Mouse (Mus musculus) 3T3-L1 (cell line): ENCODE measurements at regions not wholly inside any gene's neighbourhood (a gene's known extent, or its start where the extent isn't known, plus 50 kb on each side); places are given as distances from the start of the nearest gene placed in this dataset.

ENCODE experiments used
- DNase-seq: peaks from one replicate; pipeline ENCODE4 v3.0.0-alpha.2; 2015; ENCODE audit warnings: low read depth, low spot score

- peak; percentile 45 for DNase-seq
Observed at GRCm38 (mm10) chr5:106191141-106191540, 266.8 kb downstream of the Barhl2 start.

GRCm38 (mm10) chr5:106181726-106182125, 276.2 kb downstream of the Barhl2 start:
- DNase-seq: no peak

GRCm38 (mm10) chr5:106172162-106172561, 285.8 kb downstream of the Barhl2 start:
- no peak for DNase-seq

- DNase-seq: no peak
Observed at GRCm38 (mm10) chr5:106170405-106170804, 287.6 kb downstream of the Barhl2 start.

- no peak for DNase-seq
Observed at GRCm38 (mm10) chr5:106167556-106167955, 290.4 kb downstream of the Barhl2 start.

- DNase-seq: no peak
Observed at GRCm38 (mm10) chr5:106166266-106166665, 289.9 kb downstream of the Zfp326 start.

GRCm38 (mm10) chr5:106164190-106164589, 287.8 kb downstream of the Zfp326 start:
- DNase-seq: no peak

GRCm38 (mm10) chr5:106162981-106163653, 286.8 kb downstream of the Zfp326 start:
- no peak for DNase-seq

GRCm38 (mm10) chr5:106139109-106139508, 262.7 kb downstream of the Zfp326 start:
- no peak for DNase-seq

GRCm38 (mm10) chr5:106122928-106123327, 246.6 kb downstream of the Zfp326 start:
- DNase-seq: no peak

GRCm38 (mm10) chr5:106119584-106119983, 243.2 kb downstream of the Zfp326 start:
- no peak for DNase-seq

- DNase-seq: no peak
Observed at GRCm38 (mm10) chr5:106113186-106113585, 236.8 kb downstream of the Zfp326 start.

- no peak for DNase-seq
Observed at GRCm38 (mm10) chr5:106108474-106108971, 232.2 kb downstream of the Zfp326 start.

- DNase-seq: no peak
Observed at GRCm38 (mm10) chr5:106102255-106102654, 225.9 kb downstream of the Zfp326 start.

GRCm38 (mm10) chr5:106098887-106099286, 222.5 kb downstream of the Zfp326 start:
- DNase-seq: no peak

GRCm38 (mm10) chr5:106089332-106089731, 213.0 kb downstream of the Zfp326 start:
- DNase-seq: no peak

GRCm38 (mm10) chr5:106088478-106089185, 212.3 kb downstream of the Zfp326 start:
- DNase-seq: peak; percentile 5

GRCm38 (mm10) chr5:106083786-106084185, 207.4 kb downstream of the Zfp326 start:
- no peak for DNase-seq

GRCm38 (mm10) chr5:106082891-106083290, 206.5 kb downstream of the Zfp326 start:
- no peak for DNase-seq

GRCm38 (mm10) chr5:106067124-106067551, 190.8 kb downstream of the Zfp326 start:
- DNase-seq: no peak

GRCm38 (mm10) chr5:106066706-106067105, 190.3 kb downstream of the Zfp326 start:
- DNase-seq: no peak

- DNase-seq: no peak
Observed at GRCm38 (mm10) chr5:106064366-106064765, 188.0 kb downstream of the Zfp326 start.

- no peak for DNase-seq
Observed at GRCm38 (mm10) chr5:106062926-106063325, 186.6 kb downstream of the Zfp326 start.
